Mouse (Mus musculus): Measurements from ENCODE around the gene Cdc123.
"Not testable (repeated sequence)": the region's sequence is repeated elsewhere in the genome, so short reads cannot be mapped to it uniquely, and the experiment has no call there.

Gene Cdc123

GRCm38 (mm10) chr2:5844873-5845631 is at the start of gene Cdc123, which contains the start of gene Nudt5:
Cdc123 (minus strand) TSS chr2:5845164.
Nudt5 (plus strand) TSS chr2:5845019.
- DNase-seq: peak; percentile 74 to 82

- DNase-seq: no peak
These were observed 49.3 kb upstream of the Cdc123 start for GRCm38 (mm10) chr2:5894296-5894695.

GRCm38 (mm10) chr2:5889412-5889811 is 44.4 kb upstream of the Cdc123 start:
- DNase-seq: no peak

GRCm38 (mm10) chr2:5888865-5889264 is 43.9 kb upstream of the Cdc123 start:
- no peak for DNase-seq

- DNase-seq: no peak
These were observed 32.5 kb upstream of the Cdc123 start for GRCm38 (mm10) chr2:5877446-5877845.

GRCm38 (mm10) chr2:5869746-5870145 is 24.8 kb upstream of the Cdc123 start:
- DNase-seq: no peak

- DNase-seq: no peak
These were observed 22.7 kb upstream of the Cdc123 start for GRCm38 (mm10) chr2:5867681-5868080.

GRCm38 (mm10) chr2:5862834-5863233 is 17.9 kb upstream of the Cdc123 start, which contains the start of gene Gm13199:
Gm13199 (minus strand) TSS chr2:5862934.
- no peak for DNase-seq

GRCm38 (mm10) chr2:5851866-5852265 is 6.9 kb upstream of the Cdc123 start:
- DNase-seq: no peak

GRCm38 (mm10) chr2:5851116-5851515 is 6.2 kb upstream of the Cdc123 start:
- DNase-seq: no peak

- DNase-seq: no peak
These were observed 862 bp upstream of the Cdc123 start for GRCm38 (mm10) chr2:5845826-5846225.

- peak in 1 of 2 experiments; percentile 5 for DNase-seq
These were observed 637 bp downstream of the Cdc123 start for GRCm38 (mm10) chr2:5844181-5844872.

GRCm38 (mm10) chr2:5840815-5841214 is 4.1 kb downstream of the Cdc123 start:
- DNase-seq: no peak

- no peak for DNase-seq
These were observed 19.6 kb downstream of the Cdc123 start for GRCm38 (mm10) chr2:5825265-5825913.

GRCm38 (mm10) chr2:5824685-5825084 is 20.3 kb downstream of the Cdc123 start:
- no peak for DNase-seq

GRCm38 (mm10) chr2:5824213-5824612 is 20.8 kb downstream of the Cdc123 start:
- DNase-seq: no peak

- DNase-seq: no peak
These were observed 22.5 kb downstream of the Cdc123 start for GRCm38 (mm10) chr2:5822449-5822848.

GRCm38 (mm10) chr2:5821264-5821663 is 23.7 kb downstream of the Cdc123 start:
- DNase-seq: no peak

- no peak for DNase-seq
These were observed 33.7 kb downstream of the Cdc123 start for GRCm38 (mm10) chr2:5811235-5811782.

- DNase-seq: no peak
These were observed 34.8 kb downstream of the Cdc123 start for GRCm38 (mm10) chr2:5810036-5810718.

GRCm38 (mm10) chr2:5806201-5806600 is 38.8 kb downstream of the Cdc123 start:
- not testable (repeated sequence) for DNase-seq

- no peak for DNase-seq
These were observed 39.7 kb downstream of the Cdc123 start for GRCm38 (mm10) chr2:5805228-5805627.
